Mouse (Mus musculus): ENCODE data around the gene AI661453. TPM values are rescaled to one million over a fixed set of nuclear protein-coding genes. Genes with fewer than 3 reads are reported as not detected.

The AI661453 gene
- polyA plus RNA-seq, 1 experiment from 2014 or later: 5.2 TPM

GRCm38 (mm10) chr17:47458310-47458709 is 21.9 kb downstream of the AI661453 start:
- no peak overlapping the region for H3K9ac ChIP-seq
- WGBS: 79% methylated on average over 13 of the region's 13 CpGs
- no peaks in the 10 kb centered on the region for H3K9me3 ChIP-seq (replicated peaks)
- no peak overlapping the region for H3K27ac ChIP-seq (replicated peaks)
- no peaks in the 10 kb centered on the region for H3K36me3 ChIP-seq
- H3K27me3 ChIP-seq: no peaks in the 10 kb centered on the region
- no peak for ATAC-seq (ENCODE audit: insufficient number of reproducible peaks, low FRiP score, low TSS enrichment, low read depth)
- no peak overlapping the region for H3K4me3 ChIP-seq (replicated peaks)
- no peak overlapping the region for H3K4me2 ChIP-seq (replicated peaks)
- peaks cover 14% of the 10 kb centered on the region; the same call in 1 of the 2 replicates for H3K4me1 ChIP-seq

- H3K27me3 ChIP-seq: no peaks in the 10 kb centered on the region
- 0 out of 2 replicates have a peak, but pooled peaks cover 11% of the 10 kb centered on the region for H3K4me1 ChIP-seq
- no peak overlapping the region for H3K9ac ChIP-seq
- no peak for ATAC-seq (ENCODE audit: insufficient number of reproducible peaks, low FRiP score, low TSS enrichment, low read depth)
- H3K9me3 ChIP-seq (replicated peaks): no peaks in the 10 kb centered on the region
- H3K4me3 ChIP-seq (replicated peaks): no peak overlapping the region
- H3K36me3 ChIP-seq: no peaks in the 10 kb centered on the region
- 82% methylated on average over 2 of the region's 2 CpGs for WGBS
- no peak overlapping the region for H3K27ac ChIP-seq (replicated peaks)
- H3K4me2 ChIP-seq (replicated peaks): no peak overlapping the region
Measured at GRCm38 (mm10) chr17:47458936-47459335, 22.5 kb downstream of the AI661453 start.

- Histone ChIP-seq H3K27ac (replicated peaks) (no peak overlapping the region), H3K4me2 (replicated peaks) (no peak overlapping the region), H3K4me3 (replicated peaks) (no peak overlapping the region), H3K4me1 (0 out of 2 replicates have a peak, but pooled peaks cover 11% of the 10 kb centered on the region), H3K9ac (no peak overlapping the region), H3K9me3 (replicated peaks) (no peaks in the 10 kb centered on the region), H3K36me3 (no peaks in the 10 kb centered on the region), H3K27me3 (no peaks in the 10 kb centered on the region)
- no peak for ATAC-seq (ENCODE audit: insufficient number of reproducible peaks, low FRiP score, low TSS enrichment, low read depth)
- 76% methylated on average over 3 of the region's 3 CpGs for WGBS
Measured at GRCm38 (mm10) chr17:47459341-47459919, 23.0 kb downstream of the AI661453 start.

DNA sequence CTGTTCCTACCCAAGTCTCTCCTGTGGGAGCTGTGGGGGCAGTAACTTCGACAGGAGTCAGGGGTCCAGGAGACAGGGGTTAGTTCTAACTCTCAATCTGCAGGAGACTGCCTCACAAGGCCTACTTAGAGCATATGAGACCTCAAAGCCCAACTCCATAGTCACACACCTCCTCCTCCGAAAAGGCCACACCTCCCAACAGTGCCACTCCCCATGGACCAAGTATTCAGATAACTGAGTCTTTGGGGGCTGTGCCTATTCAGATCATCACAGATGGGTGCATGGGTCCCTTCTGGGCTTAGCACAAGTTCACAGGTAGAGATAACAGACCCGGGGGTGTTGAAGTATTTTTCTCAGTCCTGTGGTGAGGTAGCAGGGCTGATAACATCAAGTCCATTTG is 25.3 kb downstream of the AI661453 start:
- Histone ChIP-seq H3K27ac (replicated peaks) (no peak overlapping the region), H3K9ac (no peak overlapping the region), H3K4me3 (replicated peaks) (no peak overlapping the region), H3K4me1 (peaks cover 20% of the 10 kb centered on the region), H3K4me2 (replicated peaks) (no peak overlapping the region), H3K27me3 (no peaks in the 10 kb centered on the region), H3K9me3 (replicated peaks) (no peaks in the 10 kb centered on the region), H3K36me3 (no peaks in the 10 kb centered on the region)
- 70% methylated on average over 3 of the region's 3 CpGs for WGBS
- no peak for ATAC-seq (ENCODE audit: insufficient number of reproducible peaks, low FRiP score, low TSS enrichment, low read depth)

- ATAC-seq (ENCODE audit: insufficient number of reproducible peaks, low FRiP score, low TSS enrichment, low read depth): no peak
- Histone ChIP-seq H3K27ac (replicated peaks) (no peak overlapping the region), H3K4me3 (replicated peaks) (no peak overlapping the region), H3K36me3 (no peaks in the 10 kb centered on the region), H3K4me2 (replicated peaks) (no peak overlapping the region), H3K27me3 (peaks cover 5% of the 10 kb centered on the region), H3K9me3 (replicated peaks) (no peaks in the 10 kb centered on the region), H3K9ac (no peak overlapping the region), H3K4me1 (peaks cover 20% of the 10 kb centered on the region)
- WGBS: 68% methylated on average over 7 of the region's 7 CpGs
Measured at GRCm38 (mm10) chr17:47462209-47462608, 25.8 kb downstream of the AI661453 start.

DNA sequence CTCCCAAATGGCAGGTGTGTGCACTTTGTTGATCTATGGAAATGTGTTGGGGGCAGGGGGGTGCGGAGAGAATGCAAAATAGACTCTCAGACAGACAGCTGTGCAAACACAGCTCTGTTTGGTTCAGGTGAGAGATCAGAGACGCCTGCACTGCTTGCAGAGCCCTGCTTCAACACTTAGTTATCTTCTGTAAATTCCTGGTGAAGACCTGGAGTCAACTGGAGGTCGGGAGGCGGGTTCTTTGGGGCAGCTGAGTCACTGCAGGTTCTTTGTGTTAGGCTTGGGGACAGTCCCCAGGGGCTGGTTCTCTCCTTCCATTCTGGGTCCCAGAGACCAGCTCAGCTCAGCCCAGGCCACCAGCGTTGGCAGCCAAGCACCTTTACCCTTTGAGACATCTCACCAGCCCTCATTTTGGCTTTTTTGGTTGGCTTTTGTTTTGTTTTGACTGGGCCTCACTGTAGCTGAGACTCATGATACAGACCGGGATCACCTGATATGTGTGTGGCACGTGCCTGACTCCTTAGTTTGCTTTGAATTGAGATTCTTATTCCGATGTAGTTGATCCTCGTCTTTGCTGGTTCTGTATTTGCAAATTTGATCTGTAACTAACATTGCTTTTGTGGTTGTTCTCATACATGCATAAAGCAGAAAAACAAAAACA is 26.4 kb downstream of the AI661453 start:
- no peak overlapping the region for H3K27ac ChIP-seq (replicated peaks)

GRCm38 (mm10) chr17:47464248-47464965 is 28.0 kb downstream of the AI661453 start:
- Histone ChIP-seq H3K4me2 (replicated peaks) (no peak overlapping the region), H3K4me1 (peaks cover 28% of the 10 kb centered on the region), H3K27ac (replicated peaks) (no peak overlapping the region), H3K27me3 (peaks cover 20% of the 10 kb centered on the region), H3K9ac (no peak overlapping the region), H3K36me3 (no peaks in the 10 kb centered on the region), H3K4me3 (replicated peaks) (no peak overlapping the region), H3K9me3 (replicated peaks) (no peaks in the 10 kb centered on the region)
- no peak for ATAC-seq (ENCODE audit: insufficient number of reproducible peaks, low FRiP score, low TSS enrichment, low read depth)
- WGBS: 62% methylated on average over 12 of the region's 12 CpGs

More for the DNA sequence above, 26.4 kb downstream of the AI661453 start:
- ATAC-seq (ENCODE audit: insufficient number of reproducible peaks, low FRiP score, low TSS enrichment, low read depth): no peak
- H3K4me1 ChIP-seq: peaks cover 20% of the 10 kb centered on the region
- peaks cover 11% of the 10 kb centered on the region for H3K27me3 ChIP-seq
- no peak overlapping the region for H3K4me2 ChIP-seq (replicated peaks)
- H3K36me3 ChIP-seq: no peaks in the 10 kb centered on the region
- 51% methylated on average over 9 of the region's 9 CpGs for WGBS
- no peak overlapping the region for H3K9ac ChIP-seq
- H3K9me3 ChIP-seq (replicated peaks): no peaks in the 10 kb centered on the region
- H3K4me3 ChIP-seq (replicated peaks): no peak overlapping the region

GRCm38 (mm10) chr17:47465016-47465415 is 28.6 kb downstream of the AI661453 start:
- H3K4me2 ChIP-seq (replicated peaks): no peak overlapping the region
- no peaks in the 10 kb centered on the region for H3K9me3 ChIP-seq (replicated peaks)
- H3K9ac ChIP-seq: no peak overlapping the region
- H3K27me3 ChIP-seq: peaks cover 20% of the 10 kb centered on the region
- no peaks in the 10 kb centered on the region for H3K36me3 ChIP-seq
- peaks cover 27% of the 10 kb centered on the region for H3K4me1 ChIP-seq
- 77% methylated on average over 11 of the region's 11 CpGs for WGBS
- no peak overlapping the region for H3K4me3 ChIP-seq (replicated peaks)
- ATAC-seq (ENCODE audit: insufficient number of reproducible peaks, low FRiP score, low TSS enrichment, low read depth): no peak
- H3K27ac ChIP-seq (replicated peaks): no peak overlapping the region

GRCm38 (mm10) chr17:47466284-47466683 is 29.9 kb downstream of the AI661453 start:
- Histone ChIP-seq H3K4me2 (replicated peaks) (no peak overlapping the region; the same call in 1 of the 2 replicates), H3K9ac (no peak overlapping the region), H3K36me3 (no peaks in the 10 kb centered on the region), H3K27me3 (peaks cover 20% of the 10 kb centered on the region), H3K9me3 (replicated peaks) (no peaks in the 10 kb centered on the region), H3K27ac (replicated peaks) (no peak overlapping the region), H3K4me1 (peaks cover 39% of the 10 kb centered on the region), H3K4me3 (replicated peaks) (no peak overlapping the region)
- WGBS: 45% methylated on average over 9 of the region's 9 CpGs
- ATAC-seq (ENCODE audit: insufficient number of reproducible peaks, low FRiP score, low TSS enrichment, low read depth): no peak

- 72% methylated on average over 11 of the region's 11 CpGs for WGBS
- H3K4me1 ChIP-seq: peaks cover 42% of the 10 kb centered on the region
- no peak overlapping the region for H3K27ac ChIP-seq (replicated peaks)
- H3K4me2 ChIP-seq (replicated peaks): no peak overlapping the region
- no peaks in the 10 kb centered on the region for H3K9me3 ChIP-seq (replicated peaks)
- no peak overlapping the region for H3K4me3 ChIP-seq (replicated peaks)
- peaks cover 20% of the 10 kb centered on the region for H3K27me3 ChIP-seq
- no peak overlapping the region for H3K9ac ChIP-seq
- no peak for ATAC-seq (ENCODE audit: insufficient number of reproducible peaks, low FRiP score, low TSS enrichment, low read depth)
- H3K36me3 ChIP-seq: no peaks in the 10 kb centered on the region
Measured at GRCm38 (mm10) chr17:47467659-47468058, 31.2 kb downstream of the AI661453 start.

DNA sequence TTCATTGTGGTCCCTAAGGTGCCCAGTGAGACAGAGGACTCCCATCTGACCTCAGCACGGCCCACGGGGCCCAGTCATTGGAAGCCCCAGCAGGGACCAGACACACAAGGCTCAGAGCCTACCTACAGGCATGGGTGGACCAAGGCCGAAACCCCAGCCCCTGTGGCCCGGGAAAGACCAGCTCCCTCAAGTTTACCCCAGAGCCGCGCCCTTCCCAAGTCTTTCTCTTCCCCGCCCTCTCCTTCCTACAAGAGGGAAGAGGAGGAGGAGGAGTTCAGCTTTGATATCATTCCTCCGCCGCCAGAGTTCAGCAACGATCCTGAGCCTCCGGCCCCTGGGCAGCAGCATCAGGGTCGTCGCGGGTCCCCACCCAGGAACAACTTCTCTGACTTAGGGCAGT is 31.6 kb downstream of the AI661453 start:
- Histone ChIP-seq H3K4me3 (replicated peaks) (peak overlapping the region; percentile 25), H3K4me1 (peaks cover 46% of the 10 kb centered on the region), H3K27ac (replicated peaks) (no peak overlapping the region), H3K27me3 (peaks cover 20% of the 10 kb centered on the region), H3K9me3 (replicated peaks) (no peaks in the 10 kb centered on the region), H3K36me3 (no peaks in the 10 kb centered on the region), H3K4me2 (replicated peaks) (peak overlapping the region; percentile 30; the same call in 1 of the 2 replicates), H3K9ac (no peak overlapping the region)
- no peak for ATAC-seq (ENCODE audit: insufficient number of reproducible peaks, low FRiP score, low TSS enrichment, low read depth)
- 30% methylated on average over 14 of the region's 14 CpGs for WGBS

Data from embryonic facial prominence, embryonic 15.5 days (tissue).